Mouse (Mus musculus): ENCODE measurements at regions not wholly inside any gene's neighbourhood (a gene's known extent, or its start where the extent isn't known, plus 50 kb on each side); places are given as distances from the start of the nearest gene placed in this dataset.

DNA sequence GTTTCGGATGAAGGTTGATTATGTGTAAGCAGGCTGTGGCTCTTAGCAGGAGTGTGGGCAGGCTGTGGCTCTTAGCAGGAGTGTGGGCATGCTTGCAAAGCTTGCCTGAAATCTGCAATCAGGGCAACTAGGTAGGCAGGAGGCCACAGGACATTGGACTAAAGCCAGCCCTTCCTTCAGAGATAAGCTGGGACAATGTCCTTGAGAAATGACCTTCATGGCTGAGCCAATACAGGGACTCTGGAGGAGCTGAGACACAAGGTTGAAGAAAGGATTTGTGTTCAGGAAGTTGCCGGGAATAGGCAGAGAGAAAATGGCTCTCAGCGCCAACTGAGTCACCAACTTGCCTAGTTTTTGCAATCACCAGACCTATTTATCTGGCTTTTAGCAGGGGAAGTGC, 77.3 kb upstream of the Syt6 start:
- TF ChIP-seq CTCF (IDR thresholded peaks at IDR 0.05; ENCODE audit: low read depth) (no peak), EP300 (IDR thresholded peaks at IDR 0.05; ENCODE audit: low read depth) (no peak)
